Mouse (Mus musculus) embryonic facial prominence, embryonic 12.5 days (tissue): ENCODE results near the gene Ppib. TPM values are rescaled to one million over a fixed set of nuclear protein-coding genes. Genes with fewer than 3 reads are reported as not detected.

ENCODE experiments used
- ATAC-seq: fragments of 200-750 bp; cut with Nextera tagmentation; 2 replicates; pipeline ENCODE4 v1.8.0; 2017; ENCODE audit not compliant: insufficient number of reproducible peaks, insufficient read depth, low FRiP score, low TSS enrichment
- H3K27ac ChIP-seq: fragments of 300-500 bp; sonication (generic); 2 replicates; pipeline ENCODE4 v1.5.1; 2016; ENCODE audit warnings: mild to moderate bottlenecking
- H3K27me3 ChIP-seq: fragments of 300-500 bp; sonication (generic); 2 replicates; pipeline ENCODE4 v1.6.1; 2016; ENCODE audit warnings: mild to moderate bottlenecking, moderate library complexity
- H3K36me3 ChIP-seq: fragments of 300-500 bp; sonication (generic); 2 replicates; pipeline ENCODE4 v1.6.1; 2016; ENCODE audit warnings: mild to moderate bottlenecking
- H3K4me1 ChIP-seq: fragments of 300-500 bp; sonication (generic); 2 replicates; pipeline ENCODE4 v1.6.1; 2016
- H3K4me2 ChIP-seq: fragments of 300-500 bp; sonication (generic); replicated peaks from 2 replicates; pipeline ENCODE4 v1.6.1; 2016; ENCODE audit warnings: mild to moderate bottlenecking, moderate library complexity
- H3K4me3 ChIP-seq: fragments of 300-500 bp; sonication (generic); 2 replicates; pipeline ENCODE4 v1.5.1; 2016; ENCODE audit warnings: mild to moderate bottlenecking
- H3K9ac ChIP-seq: fragments of 300-500 bp; sonication (generic); 2 replicates; pipeline ENCODE4 v1.6.1; 2016; ENCODE audit warnings: mild to moderate bottlenecking, moderate library complexity
- H3K9me3 ChIP-seq: fragments of 300-500 bp; sonication (generic); 2 replicates; pipeline ENCODE4 v1.6.1; 2016; ENCODE audit warnings: mild to moderate bottlenecking, moderate library complexity
- WGBS: fragments of 180-500 bp; shearing (Covaris S2); methylation state at CpG from one replicate; pipeline ENCODE4 v1.1.7; 2016; 5-methylcytosine and 5-hydroxymethylcytosine counted together
- polyA plus RNA-seq: library from polyadenylated mRNA; unstranded; fragments of >200 nt; fragmentation: Nextera tagmentation; extraction: Ambion mirVana; gene quantifications from 2 replicates; pipeline ENCODE4 v1.2.1, GENCODE M21; 2016

The Ppib gene
- polyA plus RNA-seq, 1 experiment from 2014 or later = 525 TPM

DNA sequence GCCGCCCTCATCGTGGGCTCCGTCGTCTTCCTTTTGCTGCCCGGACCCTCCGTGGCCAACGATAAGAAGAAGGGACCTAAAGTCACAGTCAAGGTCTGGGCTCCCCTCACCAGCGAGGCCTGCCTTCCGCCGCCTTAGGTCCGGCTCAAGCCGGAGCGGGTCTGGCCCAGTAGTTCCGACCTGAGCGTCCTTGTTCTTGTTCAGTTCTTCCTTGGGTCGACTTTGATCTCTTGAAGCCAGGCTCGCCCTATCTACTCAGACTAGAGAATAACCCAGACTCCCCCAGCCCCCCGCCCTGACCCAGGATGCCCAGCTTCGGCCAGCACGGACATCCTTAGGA, 256 bp downstream of the Ppib start:
- 0% methylated on average over 20 of the region's 20 CpGs for WGBS
- Histone ChIP-seq H3K4me2 (peak overlapping the region; percentile 67), H3K27ac (peak overlapping the region; percentile 76), H3K27me3 (no peaks in the 10 kb centered on the region), H3K9me3 (no peaks in the 10 kb centered on the region), H3K4me3 (peak overlapping the region; percentile 70), H3K9ac (peak overlapping the region; percentile 83), H3K36me3 (peaks cover 29% of the 10 kb centered on the region), H3K4me1 (peaks cover 19% of the 10 kb centered on the region)
- ATAC-seq = peak; percentile 71

DNA sequence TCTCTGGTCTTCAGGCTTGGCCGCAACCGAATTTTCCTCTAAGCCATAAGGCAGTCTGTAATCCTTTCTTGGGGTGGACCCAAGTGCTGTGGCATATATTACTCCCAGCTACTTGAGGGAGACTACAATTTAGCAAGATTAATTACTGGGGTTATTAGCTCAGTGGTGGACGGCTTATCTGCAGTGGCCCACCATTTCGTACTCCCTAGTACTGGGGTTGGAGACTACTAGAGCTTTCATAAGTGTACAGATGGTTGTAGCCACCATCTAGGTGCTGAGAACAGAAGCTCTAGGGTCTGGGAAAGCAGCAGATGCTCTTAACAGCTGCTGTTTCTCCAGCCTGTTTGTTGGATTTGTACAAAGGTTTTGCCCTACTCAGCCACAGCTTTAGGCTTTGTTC, 964 bp downstream of the Ppib start:
- 34% methylated on average over 4 of the region's 4 CpGs for WGBS
- ATAC-seq = no peak
- Histone ChIP-seq H3K27me3 (no peaks in the 10 kb centered on the region), H3K4me1 (peaks cover 19% of the 10 kb centered on the region), H3K27ac (no peak overlapping the region), H3K36me3 (peaks cover 36% of the 10 kb centered on the region), H3K4me2 (peak overlapping the region; percentile 67), H3K9ac (peak overlapping the region; percentile 83), H3K9me3 (no peaks in the 10 kb centered on the region), H3K4me3 (peak overlapping the region; percentile 70)

DNA sequence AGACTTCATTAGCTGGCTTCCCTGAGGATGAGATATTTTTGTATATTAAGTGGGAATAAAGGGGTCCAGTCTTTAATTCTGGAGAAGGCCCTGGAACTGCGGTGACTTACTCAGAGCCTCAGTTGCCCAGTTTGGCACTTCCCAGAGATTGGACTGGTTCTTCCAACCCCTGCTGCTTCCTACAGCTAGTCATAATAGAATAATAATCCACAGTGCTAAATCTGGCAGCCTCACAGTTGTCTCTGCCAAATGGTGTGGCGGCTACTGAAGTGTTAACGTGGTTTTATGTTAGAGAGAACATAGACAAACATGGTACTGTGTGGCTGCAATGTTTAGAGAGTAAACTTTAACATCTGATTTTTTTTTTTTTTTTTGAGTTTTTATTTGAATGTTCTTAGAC, 1.6 kb downstream of the Ppib start:
- H3K27ac ChIP-seq = no peak overlapping the region
- peak overlapping the region; percentile 83; the same call in 1 of the 2 replicates for H3K9ac ChIP-seq
- no peaks in the 10 kb centered on the region for H3K9me3 ChIP-seq
- H3K36me3 ChIP-seq = peaks cover 43% of the 10 kb centered on the region
- H3K4me2 ChIP-seq = peak overlapping the region; percentile 67
- 87% methylated on average over 3 of the region's 3 CpGs for WGBS
- ATAC-seq = no peak
- peaks cover 19% of the 10 kb centered on the region for H3K4me1 ChIP-seq
- peak overlapping the region; percentile 70; the same call in 1 of the 2 replicates for H3K4me3 ChIP-seq
- H3K27me3 ChIP-seq = no peaks in the 10 kb centered on the region

DNA sequence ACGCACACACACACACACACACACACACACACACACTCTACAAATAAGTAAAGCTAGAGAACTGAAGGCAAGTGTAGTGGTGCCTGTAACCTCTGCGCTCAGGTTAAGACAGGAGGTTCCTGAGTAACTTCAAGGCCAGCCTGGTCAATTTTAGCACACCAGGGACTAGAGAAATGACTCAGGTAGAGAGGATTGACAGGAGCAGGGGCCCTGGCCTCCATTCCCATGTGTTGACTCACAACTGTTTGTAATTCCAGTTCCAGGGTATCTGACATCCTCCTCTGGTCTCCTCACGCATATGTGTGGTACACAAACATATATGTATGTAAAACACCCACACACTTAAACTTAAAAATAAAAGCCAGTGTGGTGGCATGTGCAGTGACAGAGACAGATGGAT, 3.4 kb downstream of the Ppib start:
- no peak overlapping the region for H3K27ac ChIP-seq
- no peak overlapping the region for H3K4me2 ChIP-seq
- 91% methylated on average over 3 of the region's 3 CpGs for WGBS
- ATAC-seq = no peak
- peaks cover 16% of the 10 kb centered on the region for H3K27me3 ChIP-seq
- H3K4me3 ChIP-seq = no peak overlapping the region
- peaks cover 49% of the 10 kb centered on the region for H3K36me3 ChIP-seq
- peaks cover 20% of the 10 kb centered on the region for H3K4me1 ChIP-seq
- no peak overlapping the region for H3K9ac ChIP-seq
- H3K9me3 ChIP-seq = no peaks in the 10 kb centered on the region

DNA sequence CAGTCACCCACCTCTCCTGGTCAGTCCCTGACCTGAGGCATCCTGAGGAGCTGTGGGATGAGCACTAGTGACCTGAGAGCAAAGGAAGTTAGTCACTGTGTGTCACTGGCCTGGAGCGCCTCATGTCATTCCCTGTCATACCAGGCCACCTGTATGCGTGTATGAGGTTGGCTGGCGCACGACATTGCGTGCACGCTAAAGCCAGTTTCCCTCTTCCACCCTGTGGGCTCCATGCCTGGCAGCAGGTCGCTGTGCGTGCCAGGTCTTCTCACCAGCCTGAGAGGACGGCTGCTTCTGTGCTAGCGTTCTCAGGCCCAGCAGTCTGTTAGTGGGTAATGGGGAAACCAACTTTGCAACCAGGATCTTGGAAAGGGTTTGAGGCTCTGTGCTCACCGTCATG, 4.3 kb downstream of the Ppib start:
- Histone ChIP-seq H3K27ac (no peak overlapping the region), H3K36me3 (peaks cover 49% of the 10 kb centered on the region), H3K9me3 (no peaks in the 10 kb centered on the region), H3K9ac (no peak overlapping the region), H3K4me3 (no peak overlapping the region), H3K27me3 (peaks cover 25% of the 10 kb centered on the region), H3K4me2 (no peak overlapping the region), H3K4me1 (peaks cover 20% of the 10 kb centered on the region)
- 93% methylated on average over 11 of the region's 11 CpGs for WGBS
- ATAC-seq = no peak

DNA sequence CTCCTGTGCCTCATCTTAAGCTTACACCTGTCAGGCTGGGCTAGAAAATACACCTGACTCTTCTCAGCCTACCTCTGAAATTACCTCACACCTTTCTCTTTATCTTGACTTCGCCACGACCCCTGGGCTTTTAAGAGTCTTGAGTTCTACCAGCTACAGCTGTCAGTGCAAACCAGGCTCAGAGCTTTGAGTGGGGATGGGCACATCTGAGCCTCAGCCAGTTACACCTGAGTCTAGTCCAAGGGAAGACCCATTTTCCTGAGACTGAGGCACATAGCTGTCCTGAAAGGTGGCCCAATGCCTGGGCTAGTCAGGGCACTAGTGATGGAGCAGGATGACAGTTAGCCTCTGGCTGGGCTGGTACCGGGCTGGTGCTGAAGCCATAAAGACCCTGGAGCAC, 6.8 kb downstream of the Ppib start:
- Histone ChIP-seq H3K27ac (0 out of 2 replicates have a peak overlapping the region, but pooled peaks have one; percentile 11), H3K4me3 (no peak overlapping the region), H3K36me3 (peaks cover 49% of the 10 kb centered on the region), H3K27me3 (peaks cover 29% of the 10 kb centered on the region), H3K9me3 (no peaks in the 10 kb centered on the region), H3K4me1 (peaks cover 7% of the 10 kb centered on the region), H3K9ac (no peak overlapping the region), H3K4me2 (no peak overlapping the region)
- ATAC-seq = no peak
- WGBS = 93% methylated on average over 3 of the region's 3 CpGs

DNA sequence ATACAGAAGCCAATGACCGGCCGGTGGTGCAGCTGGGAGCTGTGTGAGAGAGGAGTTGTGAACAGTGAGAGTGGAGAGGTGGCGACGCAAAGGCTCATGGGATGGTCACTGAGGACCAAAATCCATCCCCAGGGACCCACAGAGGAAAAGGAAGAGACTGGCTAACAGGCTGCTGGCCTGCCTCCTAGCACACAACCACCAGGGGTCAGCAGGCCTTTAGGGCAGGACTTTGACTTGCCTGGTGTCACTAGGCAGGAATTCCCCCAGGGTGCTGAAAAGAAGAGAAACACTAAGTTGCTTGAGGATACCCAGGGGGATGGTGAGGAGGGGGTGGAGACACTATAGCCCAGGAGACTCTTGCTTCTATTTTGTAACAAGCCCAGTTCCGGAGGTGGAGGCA, 7.5 kb downstream of the Ppib start:
- no peak overlapping the region for H3K27ac ChIP-seq
- no peak overlapping the region for H3K4me3 ChIP-seq
- peaks cover 44% of the 10 kb centered on the region for H3K36me3 ChIP-seq
- no peak for ATAC-seq
- H3K4me1 ChIP-seq = peaks cover 7% of the 10 kb centered on the region
- H3K9me3 ChIP-seq = no peaks in the 10 kb centered on the region
- 20% methylated on average over 5 of the region's 5 CpGs for whole genome bisulfite sequencing
- H3K27me3 ChIP-seq = peaks cover 29% of the 10 kb centered on the region
- H3K9ac ChIP-seq = no peak overlapping the region
- H3K4me2 ChIP-seq = no peak overlapping the region

DNA sequence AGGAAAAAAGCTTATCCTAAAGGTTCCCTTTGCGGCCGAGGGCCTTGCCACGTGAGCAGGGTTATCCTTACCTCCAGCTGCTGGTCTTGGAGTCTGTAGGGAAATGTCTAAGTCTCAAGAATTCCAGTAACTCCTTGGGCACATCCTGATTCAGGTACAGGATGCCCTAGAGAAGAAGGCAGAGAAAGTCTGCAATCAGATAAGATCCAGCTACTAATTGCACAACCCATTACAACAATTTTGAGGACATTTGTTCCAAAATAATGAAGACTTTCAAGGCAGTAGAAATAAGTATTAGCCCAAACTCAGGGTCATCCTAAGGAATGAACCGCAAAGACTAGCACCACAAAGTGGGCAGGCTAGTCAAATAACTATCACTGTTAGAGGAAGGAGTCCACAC, 8.0 kb downstream of the Ppib start:
- peaks cover 29% of the 10 kb centered on the region for H3K27me3 ChIP-seq
- H3K4me2 ChIP-seq = no peak overlapping the region
- peaks cover 39% of the 10 kb centered on the region for H3K36me3 ChIP-seq
- no peak overlapping the region for H3K4me3 ChIP-seq
- 46% methylated on average over 4 of the region's 4 CpGs for WGBS
- H3K27ac ChIP-seq = no peak overlapping the region
- no peaks in the 10 kb centered on the region for H3K9me3 ChIP-seq
- H3K4me1 ChIP-seq = peaks cover 7% of the 10 kb centered on the region
- no peak overlapping the region for H3K9ac ChIP-seq
- ATAC-seq = no peak

DNA sequence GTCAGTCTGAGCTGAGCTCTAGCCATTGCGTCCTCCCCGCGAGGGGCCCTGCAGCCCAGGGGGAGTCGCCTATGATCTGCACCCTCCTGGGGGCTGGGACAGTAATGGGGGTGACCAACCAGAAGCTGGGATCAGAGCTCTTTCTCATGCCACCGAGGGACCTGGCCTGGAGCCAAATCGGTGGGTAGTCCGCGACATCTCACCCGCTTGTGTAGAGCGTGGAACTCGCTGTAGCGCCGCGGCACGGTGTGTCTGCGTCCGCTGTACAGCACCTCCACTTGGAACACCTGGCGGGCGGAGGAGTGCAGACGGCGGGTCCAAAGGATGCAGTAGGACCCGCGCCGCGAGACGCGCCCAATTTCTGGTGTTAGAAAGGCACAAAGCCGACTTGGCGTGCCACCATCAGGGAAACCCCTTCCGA, 9.0 kb downstream of the Ppib start:
- Histone ChIP-seq H3K4me1 (peaks cover 7% of the 10 kb centered on the region), H3K9me3 (0 out of 2 replicates have a peak, but pooled peaks cover under 1% of the 10 kb centered on the region), H3K27ac (no peak overlapping the region), H3K36me3 (peaks cover 30% of the 10 kb centered on the region), H3K9ac (peak overlapping the region; percentile 54), H3K4me3 (peak overlapping the region; percentile 50), H3K4me2 (peak overlapping the region; percentile 94), H3K27me3 (peaks cover 29% of the 10 kb centered on the region)
- ATAC-seq = 0 out of 2 replicates have a peak, but pooled peaks have one; percentile 25
- WGBS = 1% methylated on average over 30 of the region's 30 CpGs

DNA sequence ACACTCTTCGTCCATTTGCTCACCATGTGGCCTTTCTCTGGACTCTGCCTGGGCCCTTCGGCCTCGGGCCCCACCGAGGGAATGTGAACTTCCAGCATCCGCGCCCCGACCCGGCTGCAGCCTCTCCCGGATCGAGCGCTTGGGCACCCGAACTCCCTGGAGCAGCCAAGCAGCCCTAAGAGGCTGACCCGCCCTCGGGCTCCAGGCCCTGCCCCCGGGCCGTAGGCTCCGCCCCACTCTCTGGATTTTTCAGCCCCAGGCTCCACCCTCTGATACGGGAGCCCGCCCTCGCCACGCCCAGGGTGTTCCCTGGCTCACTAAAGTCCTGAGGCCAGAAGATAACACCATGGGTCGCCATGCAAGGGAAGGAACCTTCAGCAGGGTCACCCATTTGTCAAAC, 9.6 kb downstream of the Ppib start, which contains the start of gene Snx22:
Snx22 (minus strand) TSS at position 137 of the 400 bp plus-strand sequence.
- H3K9ac ChIP-seq = peak within 1 kb of the TSS; percentile 54
- H3K9me3 ChIP-seq = 0 out of 2 replicates have a peak, but pooled peaks cover 4% of the 10 kb centered on the region
- no peak within 1 kb of the TSS for H3K27ac ChIP-seq
- peak within 1 kb of the TSS; percentile 94 for H3K4me2 ChIP-seq
- H3K4me1 ChIP-seq = peaks cover 7% of the 10 kb centered on the region
- peak within 1 kb of the TSS; percentile 50 for H3K4me3 ChIP-seq
- peak; percentile 72; the same call in 1 of the 2 replicates for ATAC-seq
- peaks cover 24% of the 10 kb centered on the region for H3K36me3 ChIP-seq
- peaks cover 29% of the 10 kb centered on the region for H3K27me3 ChIP-seq
- under 1% methylated on average over 22 of the region's 22 CpGs for WGBS

DNA sequence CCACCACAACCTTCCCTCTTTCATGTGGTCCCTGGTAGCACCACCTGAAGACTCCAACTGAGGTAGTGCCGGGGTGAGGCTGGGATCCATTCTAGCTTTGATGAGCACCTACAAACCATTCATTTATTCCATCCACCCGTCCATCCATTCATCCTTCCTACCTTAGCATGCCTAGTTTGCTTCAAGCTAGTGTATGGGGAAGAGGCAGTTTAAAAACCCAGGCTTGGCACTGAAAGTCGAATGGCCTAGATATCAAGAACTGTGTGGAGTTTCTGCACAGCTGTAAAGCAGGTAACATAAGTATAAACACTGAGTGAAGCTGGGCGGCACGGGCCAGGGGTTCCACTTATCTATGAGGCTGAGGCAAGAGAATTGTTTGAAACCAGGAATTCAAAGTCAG, 10.1 kb downstream of the Ppib start:
- H3K27me3 ChIP-seq = peaks cover 29% of the 10 kb centered on the region
- H3K9me3 ChIP-seq = 0 out of 2 replicates have a peak, but pooled peaks cover 7% of the 10 kb centered on the region
- ATAC-seq = no peak
- H3K4me2 ChIP-seq = no peak overlapping the region
- H3K4me1 ChIP-seq = peaks cover 7% of the 10 kb centered on the region
- no peak overlapping the region for H3K27ac ChIP-seq
- WGBS = 87% methylated on average over 5 of the region's 5 CpGs
- no peak overlapping the region for H3K9ac ChIP-seq
- peaks cover 22% of the 10 kb centered on the region for H3K36me3 ChIP-seq
- H3K4me3 ChIP-seq = no peak overlapping the region

DNA sequence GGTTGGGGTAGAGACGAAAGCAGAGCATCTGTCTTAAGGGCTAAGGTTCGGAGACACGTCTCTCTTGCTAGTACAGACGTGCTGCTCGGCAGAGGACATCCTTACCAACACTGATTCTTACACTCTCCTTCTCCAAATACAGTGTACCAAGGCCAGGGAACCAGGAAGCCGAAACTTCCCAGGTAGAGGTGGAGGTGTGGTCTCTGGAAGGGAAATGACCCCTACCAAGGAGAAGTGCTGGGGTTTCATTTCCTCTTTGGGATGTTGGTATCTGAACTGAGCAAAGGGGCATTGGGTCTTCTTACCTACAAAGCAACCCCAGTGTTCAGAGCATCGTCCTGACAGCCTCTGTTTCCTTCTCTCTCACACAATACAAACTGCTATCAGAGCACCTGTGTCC, 12.7 kb downstream of the Ppib start:
- Histone ChIP-seq H3K4me1 (peaks cover 7% of the 10 kb centered on the region), H3K4me2 (no peak overlapping the region), H3K27ac (no peak overlapping the region), H3K27me3 (peaks cover 20% of the 10 kb centered on the region), H3K9ac (no peak overlapping the region), H3K4me3 (no peak overlapping the region), H3K36me3 (no peaks in the 10 kb centered on the region), H3K9me3 (0 out of 2 replicates have a peak, but pooled peaks cover 7% of the 10 kb centered on the region)
- WGBS = 88% methylated on average over 7 of the region's 7 CpGs
- ATAC-seq = no peak
